ENCODE assay signal across 8 mouse cellular contexts in the genomic region with DNA sequence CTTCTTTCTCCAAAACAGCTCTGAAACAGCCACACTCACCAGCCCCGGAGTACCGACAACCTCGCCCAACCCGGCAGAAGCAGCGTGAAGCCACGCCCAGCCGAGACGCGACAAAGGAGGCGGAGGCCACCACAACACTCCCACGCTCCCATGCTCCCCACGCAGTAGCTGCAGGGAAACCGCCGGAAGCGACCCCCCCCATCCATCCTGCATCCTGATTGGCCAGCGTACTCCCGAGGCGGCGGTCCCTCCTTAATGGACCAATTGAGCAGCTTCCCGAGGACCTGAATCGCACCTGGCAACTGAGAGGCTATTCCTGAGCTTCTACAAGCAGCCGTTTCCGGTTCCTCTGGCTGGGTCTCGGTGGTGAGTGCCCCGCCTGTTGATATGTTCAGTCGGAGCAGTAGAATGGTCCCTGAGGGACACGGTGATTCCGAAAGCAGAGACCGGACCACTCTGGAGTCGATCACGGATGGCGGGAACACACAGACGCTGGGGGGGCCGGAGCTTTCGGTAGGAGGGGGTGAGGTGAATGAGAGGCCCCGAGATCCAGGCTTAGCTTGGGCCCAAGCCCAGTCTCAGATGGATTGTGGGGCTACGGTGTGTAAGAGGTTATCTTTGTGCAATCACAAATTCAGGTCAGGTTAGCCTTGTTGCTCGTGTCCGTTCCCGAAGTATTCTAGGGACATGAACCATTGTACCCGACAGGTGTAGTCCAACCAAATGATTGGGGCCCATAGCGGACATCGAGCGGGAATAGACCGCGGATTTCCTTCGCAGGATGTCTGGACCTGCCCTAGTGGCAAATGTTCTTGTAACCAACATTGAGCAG. TPM values are rescaled to one million over a fixed set of nuclear protein-coding genes. Genes with fewer than 3 reads are reported as not detected.
DNase-seq lines count a peak whose midpoint lies in the region; ATAC-seq and TF ChIP-seq lines count a peak whose summit lies in the region.

TSS of gene Naa60 (plus strand) at position 160 of the 832 bp plus-strand sequence.

- H3K27me3 ChIP-seq in megakaryocyte, embryonic 14.5 days (replicated peaks) = no peaks in the 10 kb centered on the region

- peak within 1 kb of the TSS; percentile 40 for H3K4me3 ChIP-seq in cortical plate, adult 2 months (ENCODE audit: insufficient read depth, low read length)
- H3K4me3 ChIP-seq in megakaryocyte, embryonic 14.5 days (replicated peaks) = peak within 1 kb of the TSS; percentile 97

- DNase-seq in gastrocnemius, adult 8-10 months (ENCODE audit: low spot score in 2 of 2) = peak; percentile 77 to 82
- DNase-seq in hindlimb bud, embryonic 11.5 days (ENCODE audit: extremely low spot score, low read depth, low spot score) = peak; percentile 64
- DNase-seq in left cerebral cortex, adult 8-10 months (ENCODE audit: low spot score in 2 of 2) = peak; percentile 64 to 92
- peak; percentile 86 for DNase-seq in right cerebral cortex, postnatal 14 days
- DNase-seq in urinary bladder, postnatal 36 days (ENCODE audit: low spot score in 2 of 2) = peak; percentile 90 to 92

- no peak; the same call in 1 of the 2 replicates for TF ChIP-seq POLR2A in cortical plate, adult 2 months (IDR thresholded peaks at IDR 0.05; ENCODE audit: extremely low read depth, insufficient read depth, low read length)

- no peaks in the 10 kb centered on the region for H3K9me3 ChIP-seq in megakaryocyte, embryonic 14.5 days

- peaks cover 48% of the 10 kb centered on the region for H3K36me3 ChIP-seq in megakaryocyte, embryonic 14.5 days (replicated peaks; ENCODE audit: low read length)

- H3K27ac ChIP-seq in cortical plate, adult 2 months (ENCODE audit: insufficient read depth, low read length) = no peak within 1 kb of the TSS

- H3K4me1 ChIP-seq in cortical plate, adult 2 months (ENCODE audit: control insufficient read depth, insufficient read depth, low read length) = 0 out of 2 replicates have a peak, but pooled peaks cover 1% of the 10 kb centered on the region
- peaks cover 61% of the 10 kb centered on the region for H3K4me1 ChIP-seq in megakaryocyte, embryonic 14.5 days

- ATAC-seq in activated CD4-positive, CD25-positive, alpha-beta regulatory T cell, adult 4 months = peak; percentile 95

- TF ChIP-seq CTCF in cortical plate, adult 2 months (IDR thresholded peaks at IDR 0.05; ENCODE audit: extremely low read depth, insufficient read depth, low read length) = no peak

RNA-seq across cellular contexts. Expression of gene Naa60, which starts in this region (rescaled TPM):
- polyA plus RNA-seq in activated CD4-positive, CD25-positive, alpha-beta regulatory T cell, adult 4 months (2017; shearing (Covaris generic)) = 100 to 1,000 TPM; 112 to 123 TPM
- polyA plus RNA-seq in cortical plate, adult 2 months (2012; rRNA removed) = 112 and 113 TPM in 2 replicates
- 10 to 100 TPM; 35.2 to 54.2 (median 42.0) TPM for total RNA-seq in gastrocnemius, adult 8-10 months (2022)
- 100 to 1,000 TPM; 109 to 146 (median 127) TPM for total RNA-seq in left cerebral cortex, adult 8-10 months (2022)
- 30.2 and 49.6 TPM in 2 replicates for polyA plus RNA-seq in megakaryocyte, embryonic 14.5 days (2012; ENCODE audit: insufficient read depth, low replicate concordance)
